Mouse (Mus musculus): ENCODE data around the gene Nup153.

The Nup153 gene

GRCm38 (mm10) chr13:46728411-46728810 lies 671 bp upstream of the Nup153 start:
- peak in 1 of 2 experiments; percentile 11 for DNase-seq (ENCODE audit: low spot score in 2 of 2)

GRCm38 (mm10) chr13:46727038-46727836 lies 503 bp downstream of the Nup153 start:
- DNase-seq (ENCODE audit: low spot score in 2 of 2) = peak; percentile 27 to 39

GRCm38 (mm10) chr13:46726288-46727037 lies 1.3 kb downstream of the Nup153 start:
- DNase-seq (ENCODE audit: low spot score in 2 of 2) = peak in 1 of 2 experiments; percentile 10

GRCm38 (mm10) chr13:46725227-46725626 lies 2.5 kb downstream of the Nup153 start:
- no peak for DNase-seq (ENCODE audit: low spot score in 2 of 2)

- DNase-seq (ENCODE audit: low spot score in 2 of 2) = no peak
Observed at GRCm38 (mm10) chr13:46724371-46724770, 3.4 kb downstream of the Nup153 start.

GRCm38 (mm10) chr13:46721009-46721408 lies 6.7 kb downstream of the Nup153 start:
- DNase-seq (ENCODE audit: low spot score in 2 of 2) = no peak

- no peak for DNase-seq (ENCODE audit: low spot score in 2 of 2)
Observed at GRCm38 (mm10) chr13:46718893-46719400, 8.8 kb downstream of the Nup153 start.

GRCm38 (mm10) chr13:46715976-46716639 lies 11.6 kb downstream of the Nup153 start:
- no peak for DNase-seq (ENCODE audit: low spot score in 2 of 2)

- no peak for DNase-seq (ENCODE audit: low spot score in 2 of 2)
Observed at GRCm38 (mm10) chr13:46713486-46713885, 14.3 kb downstream of the Nup153 start.

GRCm38 (mm10) chr13:46703138-46703537 lies 24.6 kb downstream of the Nup153 start:
- no peak for DNase-seq (ENCODE audit: low spot score in 2 of 2)

GRCm38 (mm10) chr13:46701486-46701885 lies 26.3 kb downstream of the Nup153 start:
- no peak for DNase-seq (ENCODE audit: low spot score in 2 of 2)

GRCm38 (mm10) chr13:46699372-46699771 lies 28.4 kb downstream of the Nup153 start:
- no peak for DNase-seq (ENCODE audit: low spot score in 2 of 2)

GRCm38 (mm10) chr13:46696788-46697187 lies 31.0 kb downstream of the Nup153 start:
- no peak for DNase-seq (ENCODE audit: low spot score in 2 of 2)

GRCm38 (mm10) chr13:46695932-46696331 lies 31.8 kb downstream of the Nup153 start:
- DNase-seq (ENCODE audit: low spot score in 2 of 2) = no peak

GRCm38 (mm10) chr13:46695296-46695908 lies 32.3 kb downstream of the Nup153 start:
- DNase-seq (ENCODE audit: low spot score in 2 of 2) = no peak

- no peak for DNase-seq (ENCODE audit: low spot score in 2 of 2)
Observed at GRCm38 (mm10) chr13:46690559-46691241, 37.0 kb downstream of the Nup153 start.

GRCm38 (mm10) chr13:46683370-46683769 lies 44.4 kb downstream of the Nup153 start:
- DNase-seq (ENCODE audit: low spot score in 2 of 2) = no peak

GRCm38 (mm10) chr13:46682921-46683320 lies 44.8 kb downstream of the Nup153 start:
- DNase-seq (ENCODE audit: low spot score in 2 of 2) = no peak

GRCm38 (mm10) chr13:46677721-46678120 lies 50.0 kb downstream of the Nup153 start:
- DNase-seq (ENCODE audit: low spot score in 2 of 2) = no peak

GRCm38 (mm10) chr13:46674601-46675000 lies 53.1 kb downstream of the Nup153 start:
- no peak for DNase-seq (ENCODE audit: low spot score in 2 of 2)

GRCm38 (mm10) chr13:46670514-46670913 lies 57.2 kb downstream of the Nup153 start:
- DNase-seq (ENCODE audit: low spot score in 2 of 2) = no peak
